Mouse (Mus musculus): ENCODE data around the gene Pcgf5. TPM values are rescaled to one million over a fixed set of nuclear protein-coding genes. Genes with fewer than 3 reads are reported as not detected.

Pcgf5 gene
- polyA plus RNA-seq, 1 experiment, result not detected

DNA sequence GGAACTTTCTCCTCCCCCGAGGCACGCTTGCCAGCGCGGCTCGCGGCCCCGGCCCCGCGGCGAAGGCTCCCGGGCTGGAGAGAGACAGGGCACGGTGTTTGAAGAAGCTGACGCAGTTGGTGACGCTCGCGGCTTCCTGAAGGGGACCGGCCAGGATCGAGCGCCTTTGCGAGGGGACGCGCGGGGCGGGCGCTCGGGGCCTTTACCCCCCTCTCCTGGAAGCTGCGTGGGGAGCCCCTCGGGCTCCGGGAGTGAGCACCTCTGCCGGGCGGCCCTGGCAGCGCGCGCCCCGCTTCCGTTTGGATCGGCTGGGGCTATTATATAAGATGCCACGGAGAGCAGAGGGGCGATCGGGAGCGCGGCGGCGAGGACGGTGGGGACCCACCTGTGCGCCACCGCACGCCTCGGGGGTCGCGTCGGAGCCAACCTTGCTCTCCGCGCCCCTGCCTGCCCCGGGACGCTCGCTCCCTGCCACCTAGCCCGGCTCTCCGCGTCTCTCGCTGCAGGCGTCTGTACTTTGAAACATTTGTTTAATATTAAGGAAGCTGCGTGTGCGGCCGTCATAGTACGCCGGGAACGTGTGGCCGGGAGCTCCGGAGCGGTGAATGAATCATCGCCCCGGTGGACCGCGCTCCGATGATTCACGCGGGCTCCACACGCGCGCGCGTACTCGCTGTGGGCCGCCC lies 835 bp downstream of the Pcgf5 start:
- Histone ChIP-seq H3K4me3 (ENCODE audit: insufficient read depth, low read depth, low read length) (peak overlapping the region; percentile 85), H3K4me1 (ENCODE audit: control insufficient read depth, insufficient read depth, low read length) (0 out of 2 replicates have a peak, but pooled peaks cover 10% of the 10 kb centered on the region), H3K27ac (ENCODE audit: insufficient read depth, low read depth, low read length) (peak overlapping the region; percentile 69)
- TF ChIP-seq CTCF (IDR thresholded peaks at IDR 0.05; ENCODE audit: insufficient read depth, low read depth, low read length) (no peak; the same call in 1 of the 2 replicates), POLR2A (IDR thresholded peaks at IDR 0.05; ENCODE audit: insufficient read depth, low read depth, low read length) (no peak)
- under 1% methylated on average over 84 of the region's 85 CpGs for WGBS

DNA sequence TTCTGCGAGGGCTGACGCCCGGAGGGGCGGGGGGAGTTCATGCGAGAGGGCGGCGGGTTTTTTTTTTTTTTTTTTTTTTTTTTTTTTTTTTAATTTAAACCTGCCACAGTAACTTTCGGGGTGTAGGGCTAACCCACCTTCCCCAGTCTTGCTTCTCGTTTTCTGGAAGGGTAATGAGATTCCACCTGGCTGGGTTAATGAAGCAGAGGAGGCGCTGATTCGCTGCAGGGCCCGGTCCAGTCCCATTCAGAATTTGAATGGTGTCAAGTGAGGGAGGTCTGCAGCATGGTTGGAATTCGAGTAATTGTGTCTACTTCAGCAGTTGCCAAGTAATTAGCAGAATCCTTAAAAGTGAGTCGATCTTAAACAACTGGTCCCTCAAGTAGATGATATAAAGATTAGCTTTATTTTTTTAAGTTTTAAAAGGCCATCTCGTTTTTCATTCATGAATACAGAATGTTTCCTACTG lies 1.4 kb downstream of the Pcgf5 start:
- TF ChIP-seq POLR2A (IDR thresholded peaks at IDR 0.05; ENCODE audit: insufficient read depth, low read depth, low read length) (no peak), CTCF (IDR thresholded peaks at IDR 0.05; ENCODE audit: insufficient read depth, low read depth, low read length) (no peak)
- no peak overlapping the region for H3K27ac ChIP-seq (ENCODE audit: insufficient read depth, low read depth, low read length)
- H3K4me1 ChIP-seq (ENCODE audit: control insufficient read depth, insufficient read depth, low read length), result 0 out of 2 replicates have a peak, but pooled peaks cover 10% of the 10 kb centered on the region
- H3K4me3 ChIP-seq (ENCODE audit: insufficient read depth, low read depth, low read length), result peak overlapping the region; percentile 85
- 3% methylated on average over 13 of the region's 15 CpGs for WGBS

DNA sequence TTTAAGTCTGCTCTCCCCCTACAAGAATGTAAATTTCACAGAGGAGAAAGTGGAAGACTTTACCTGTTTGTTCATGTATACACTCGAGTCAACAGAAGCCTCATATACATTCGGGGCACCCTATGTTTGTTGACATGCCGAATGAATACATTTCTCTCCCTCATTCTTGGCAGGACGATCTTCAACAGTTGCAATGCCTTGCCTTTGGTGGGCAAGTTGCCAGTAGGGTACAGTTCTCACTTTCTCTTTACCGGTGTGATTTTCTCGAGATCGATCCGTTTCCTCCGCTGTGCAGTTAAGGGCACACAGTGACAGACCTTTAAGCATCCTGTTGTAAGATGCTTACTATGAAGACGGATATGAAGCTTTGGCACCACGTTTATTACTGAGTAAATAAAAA lies 2.1 kb downstream of the Pcgf5 start:
- WGBS, result 54% methylated on average over 11 of the region's 11 CpGs
- Histone ChIP-seq H3K27ac (ENCODE audit: insufficient read depth, low read depth, low read length) (no peak overlapping the region), H3K4me3 (ENCODE audit: insufficient read depth, low read depth, low read length) (no peak overlapping the region), H3K4me1 (ENCODE audit: control insufficient read depth, insufficient read depth, low read length) (0 out of 2 replicates have a peak, but pooled peaks cover 10% of the 10 kb centered on the region)
- TF ChIP-seq CTCF (IDR thresholded peaks at IDR 0.05; ENCODE audit: insufficient read depth, low read depth, low read length), result no peak

DNA sequence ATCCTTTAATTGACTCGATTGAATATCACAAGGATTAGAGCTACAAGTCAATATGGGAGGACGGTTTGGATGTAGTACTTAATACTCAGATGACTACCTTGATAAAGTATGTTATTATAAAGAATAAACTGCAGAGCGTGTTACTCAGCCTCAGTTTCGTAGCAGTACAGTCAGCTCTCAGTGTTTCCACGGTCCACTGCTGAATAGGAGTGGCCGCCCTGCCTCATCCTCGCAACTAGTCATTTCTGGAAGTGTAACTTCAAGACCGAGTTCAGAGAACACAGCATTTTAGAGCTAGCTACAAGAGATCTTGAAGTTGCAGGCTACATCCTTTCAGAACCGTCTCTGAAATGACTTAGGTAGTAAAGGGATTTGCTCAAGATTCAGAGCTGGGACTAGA lies 2.8 kb downstream of the Pcgf5 start:
- 96% methylated on average over 9 of the region's 9 CpGs for WGBS
- Histone ChIP-seq H3K4me3 (ENCODE audit: insufficient read depth, low read depth, low read length) (no peak overlapping the region), H3K4me1 (ENCODE audit: control insufficient read depth, insufficient read depth, low read length) (0 out of 2 replicates have a peak, but pooled peaks cover 10% of the 10 kb centered on the region), H3K27ac (ENCODE audit: insufficient read depth, low read depth, low read length) (no peak overlapping the region)
- TF ChIP-seq POLR2A (IDR thresholded peaks at IDR 0.05; ENCODE audit: insufficient read depth, low read depth, low read length), result no peak
- TF ChIP-seq CTCF (IDR thresholded peaks at IDR 0.05; ENCODE audit: insufficient read depth, low read depth, low read length), result no peak

DNA sequence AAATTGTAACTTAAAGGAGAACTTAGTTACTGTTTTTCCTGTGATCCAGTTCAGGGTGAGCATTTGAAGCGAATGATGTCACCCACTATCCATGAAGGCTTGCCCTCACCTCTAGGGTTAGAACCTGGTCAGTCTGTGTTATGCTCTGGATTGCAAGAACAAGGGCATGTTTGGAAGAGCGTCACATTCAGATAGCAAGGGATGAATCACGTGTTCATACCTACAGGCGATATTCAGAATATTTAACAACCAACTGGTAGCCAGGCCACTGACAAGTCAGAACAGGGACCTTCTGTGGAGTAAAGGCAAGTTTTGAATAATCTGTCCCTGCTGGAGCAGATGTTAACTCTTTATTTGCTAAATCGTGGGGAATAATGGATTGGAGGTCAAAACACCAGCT lies 14.4 kb downstream of the Pcgf5 start:
- TF ChIP-seq CTCF (IDR thresholded peaks at IDR 0.05; ENCODE audit: insufficient read depth, low read depth, low read length), result no peak
- TF ChIP-seq POLR2A (IDR thresholded peaks at IDR 0.05; ENCODE audit: insufficient read depth, low read depth, low read length), result no peak
- 95% methylated on average over 5 of the region's 5 CpGs for WGBS
- H3K4me3 ChIP-seq (ENCODE audit: insufficient read depth, low read depth, low read length), result no peak overlapping the region
- H3K4me1 ChIP-seq (ENCODE audit: control insufficient read depth, insufficient read depth, low read length), result no peaks in the 10 kb centered on the region
- no peak overlapping the region for H3K27ac ChIP-seq (ENCODE audit: insufficient read depth, low read depth, low read length)

DNA sequence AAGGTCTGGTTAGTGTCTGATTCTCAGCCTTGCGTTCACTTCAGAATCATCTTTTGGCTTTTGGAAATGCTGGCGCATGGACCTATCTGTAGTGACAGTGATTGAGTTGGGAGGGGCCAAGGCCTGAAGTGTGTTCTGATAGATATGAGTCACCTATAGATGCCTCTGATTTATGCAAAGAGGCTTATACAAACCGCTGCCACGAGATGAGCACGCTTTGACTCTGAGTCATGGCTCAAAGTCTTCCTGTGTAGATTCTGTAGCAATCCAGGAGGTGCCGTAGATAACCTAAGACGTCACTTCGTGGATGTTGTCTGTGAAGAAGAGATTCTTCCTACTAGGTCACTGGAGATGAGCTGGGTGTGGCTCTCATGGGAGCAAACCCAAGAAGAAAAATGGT lies 16.6 kb downstream of the Pcgf5 start:
- TF ChIP-seq CTCF (IDR thresholded peaks at IDR 0.05; ENCODE audit: insufficient read depth, low read depth, low read length) (no peak), POLR2A (IDR thresholded peaks at IDR 0.05; ENCODE audit: insufficient read depth, low read depth, low read length) (no peak)
- Histone ChIP-seq H3K4me3 (ENCODE audit: insufficient read depth, low read depth, low read length) (no peak overlapping the region), H3K4me1 (ENCODE audit: control insufficient read depth, insufficient read depth, low read length) (no peaks in the 10 kb centered on the region), H3K27ac (ENCODE audit: insufficient read depth, low read depth, low read length) (no peak overlapping the region)
- WGBS, result 93% methylated on average over 8 of the region's 8 CpGs

DNA sequence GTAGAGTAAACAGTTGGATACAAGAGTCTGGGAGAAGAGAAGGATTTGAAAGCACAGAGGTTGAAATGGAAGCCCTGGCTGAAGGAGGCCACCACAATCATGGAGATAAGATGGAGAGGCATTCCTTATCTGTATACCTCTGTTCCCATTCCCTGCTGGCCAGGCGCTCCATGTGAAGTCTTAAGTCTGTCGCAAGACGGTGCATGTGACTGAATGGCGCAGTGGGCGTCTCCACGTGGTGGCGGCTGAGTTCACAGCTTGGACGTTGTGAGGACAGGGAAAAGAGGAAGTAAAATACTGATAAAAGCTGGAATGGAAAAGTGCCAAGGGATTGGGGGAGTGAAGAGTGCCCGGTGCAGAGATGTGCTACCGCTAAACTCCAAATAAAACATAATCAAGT lies 23.4 kb downstream of the Pcgf5 start:
- TF ChIP-seq POLR2A (IDR thresholded peaks at IDR 0.05; ENCODE audit: insufficient read depth, low read depth, low read length) (no peak), CTCF (IDR thresholded peaks at IDR 0.05; ENCODE audit: insufficient read depth, low read depth, low read length) (no peak)
- no peaks in the 10 kb centered on the region; the same call in 1 of the 2 replicates for H3K4me1 ChIP-seq (ENCODE audit: control insufficient read depth, insufficient read depth, low read length)
- 92% methylated on average over 10 of the region's 10 CpGs for WGBS
- no peak overlapping the region for H3K4me3 ChIP-seq (ENCODE audit: insufficient read depth, low read depth, low read length)
- no peak overlapping the region for H3K27ac ChIP-seq (ENCODE audit: insufficient read depth, low read depth, low read length)

DNA sequence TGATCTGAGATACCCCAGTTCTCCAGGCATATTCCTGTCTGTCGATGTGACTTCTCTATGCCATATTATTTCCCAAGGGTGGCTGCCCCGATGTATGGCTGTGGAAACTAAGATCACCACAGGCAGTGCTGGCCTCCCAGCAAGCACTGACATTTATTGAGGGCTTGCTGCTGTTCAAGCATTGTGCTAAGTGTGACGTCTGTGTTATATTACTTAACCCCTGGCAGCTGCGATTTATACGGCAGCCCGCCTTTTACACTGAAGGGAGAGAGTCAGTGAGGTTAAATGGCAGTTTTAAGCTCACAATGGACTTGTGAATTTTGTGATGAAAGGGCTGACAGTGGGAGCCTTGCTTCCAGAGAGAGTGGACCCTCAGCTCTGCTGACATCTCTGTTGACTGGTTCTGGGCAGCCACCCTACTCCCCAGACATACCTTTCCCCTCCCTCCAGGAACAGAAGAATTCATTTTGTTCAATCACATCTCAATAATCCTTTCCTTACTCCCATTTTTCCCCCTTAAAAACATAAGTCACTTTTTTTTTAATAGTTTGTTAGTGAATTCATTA lies 25.0 kb downstream of the Pcgf5 start:
- WGBS, result 63% methylated on average over 6 of the region's 6 CpGs
- no peak overlapping the region for H3K27ac ChIP-seq (ENCODE audit: insufficient read depth, low read depth, low read length)
- H3K4me1 ChIP-seq (ENCODE audit: control insufficient read depth, insufficient read depth, low read length), result no peaks in the 10 kb centered on the region; the same call in 1 of the 2 replicates
- H3K4me3 ChIP-seq (ENCODE audit: insufficient read depth, low read depth, low read length), result no peak overlapping the region
- TF ChIP-seq POLR2A (IDR thresholded peaks at IDR 0.05; ENCODE audit: insufficient read depth, low read depth, low read length), result no peak
- TF ChIP-seq CTCF (IDR thresholded peaks at IDR 0.05; ENCODE audit: insufficient read depth, low read depth, low read length), result no peak

DNA sequence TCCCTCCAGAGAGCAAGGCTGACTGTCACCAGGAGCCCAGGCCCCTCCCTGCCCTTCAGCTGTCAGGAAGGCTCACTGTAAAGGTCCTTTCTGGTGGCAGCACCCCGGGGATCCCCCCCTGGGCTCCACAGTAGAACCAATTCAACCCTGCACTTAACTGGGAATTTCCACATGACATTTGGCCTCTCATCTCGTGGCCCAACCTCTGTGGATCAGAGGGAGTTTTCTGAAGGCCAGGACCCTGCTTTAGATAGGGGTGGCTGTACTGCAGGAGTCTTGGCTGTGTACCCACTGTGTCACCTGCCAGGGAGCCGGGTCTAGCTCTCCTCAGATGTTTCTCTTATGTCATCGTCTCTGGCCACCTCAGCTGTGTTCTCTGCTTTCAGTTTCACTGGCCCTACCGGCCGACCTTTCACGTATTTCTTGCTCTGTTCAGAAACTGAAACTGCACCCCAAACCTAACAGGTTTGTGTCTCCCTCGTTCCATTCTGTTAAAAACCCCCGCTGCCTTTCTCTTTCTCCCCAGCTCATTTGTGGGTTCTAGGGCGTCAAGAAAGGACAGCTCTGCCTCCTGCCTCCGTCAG lies 27.2 kb downstream of the Pcgf5 start:
- Histone ChIP-seq H3K4me1 (ENCODE audit: control insufficient read depth, insufficient read depth, low read length) (no peaks in the 10 kb centered on the region; the same call in 1 of the 2 replicates), H3K27ac (ENCODE audit: insufficient read depth, low read depth, low read length) (no peak overlapping the region), H3K4me3 (ENCODE audit: insufficient read depth, low read depth, low read length) (no peak overlapping the region)
- WGBS, result 72% methylated on average over 11 of the region's 11 CpGs
- no peak for TF ChIP-seq POLR2A (IDR thresholded peaks at IDR 0.05; ENCODE audit: insufficient read depth, low read depth, low read length)
- no peak for TF ChIP-seq CTCF (IDR thresholded peaks at IDR 0.05; ENCODE audit: insufficient read depth, low read depth, low read length)
